Mouse (Mus musculus) CD4-positive, CD25-positive, alpha-beta regulatory T cell, adult 4 months (primary cell): ENCODE results near the gene Slc4a2. TPM values are rescaled to one million over a fixed set of nuclear protein-coding genes. Genes with fewer than 3 reads are reported as not detected.
"Not testable (repeated sequence)": the region's sequence is repeated elsewhere in the genome, so short reads cannot be mapped to it uniquely, and the experiment has no call there.

ENCODE experiments used
- ATAC-seq: one replicate; pipeline ENCODE4 v1.8.0; 2017
- polyA plus RNA-seq, 2 experiments: library from polyadenylated mRNA; unstranded; fragments of 100-300 nt; shearing (Covaris generic); gene quantifications; one replicate each; pipeline ENCODE4 v1.2.1; 2017

Slc4a2 gene
- polyA plus RNA-seq, 2 experiments from 2014 or later, result 13.5 to 22.6 TPM

DNA sequence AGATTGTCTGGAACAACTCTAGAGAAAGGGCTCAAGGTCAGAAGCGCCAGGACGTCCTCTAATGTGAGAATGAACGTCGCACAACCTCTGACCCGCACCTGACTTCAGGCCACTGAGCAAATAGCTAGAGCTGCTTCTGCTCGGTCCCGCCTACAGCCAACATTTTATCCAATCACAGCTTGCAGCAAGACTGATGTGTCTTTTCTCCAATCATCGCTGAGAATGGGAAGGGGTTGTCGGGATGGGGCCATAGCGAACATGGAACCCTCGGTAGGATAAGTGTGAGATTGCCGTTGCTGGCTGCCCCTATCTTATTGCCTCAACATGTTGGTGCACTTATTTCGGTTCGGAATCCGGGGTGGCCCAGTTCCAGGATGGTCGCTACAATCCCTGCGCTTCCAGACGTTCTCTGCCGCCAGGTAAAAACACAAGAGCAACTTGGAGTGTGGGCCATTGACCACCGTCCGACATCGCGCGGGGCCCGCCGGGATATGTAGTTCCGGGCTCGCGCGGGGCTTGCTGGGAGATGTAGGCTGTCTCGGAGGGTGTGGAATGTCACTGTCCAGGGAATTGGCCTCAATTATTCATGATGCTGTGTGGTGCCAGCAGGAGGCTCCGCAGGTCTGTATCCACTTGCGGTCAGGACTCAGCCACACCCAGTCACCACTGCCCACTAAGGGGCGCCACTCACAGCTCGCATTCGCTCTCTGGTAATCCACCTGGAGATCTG, 29.3 kb upstream of the Slc4a2 start:
- peak; percentile 88 for ATAC-seq

DNA sequence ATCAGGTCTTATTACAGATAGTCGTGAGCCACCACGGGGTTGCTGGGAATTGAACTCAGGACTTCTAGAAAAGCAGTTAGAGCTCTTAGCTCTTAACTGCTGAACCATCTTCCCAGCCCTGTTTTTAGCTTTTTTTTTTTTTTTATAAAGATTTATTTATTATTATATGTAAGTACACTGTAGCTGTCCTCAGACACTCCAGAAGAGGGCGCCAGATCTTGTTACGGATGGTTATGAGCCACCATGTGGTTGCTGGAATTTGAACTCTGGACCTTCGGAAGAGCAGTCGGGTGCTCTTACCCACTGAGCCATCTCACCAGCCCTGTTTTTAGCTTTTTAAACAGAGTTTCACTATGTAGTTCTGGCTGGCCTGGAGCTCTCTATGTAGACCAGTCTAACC, 27.4 kb upstream of the Slc4a2 start:
- ATAC-seq, result not testable (repeated sequence)

DNA sequence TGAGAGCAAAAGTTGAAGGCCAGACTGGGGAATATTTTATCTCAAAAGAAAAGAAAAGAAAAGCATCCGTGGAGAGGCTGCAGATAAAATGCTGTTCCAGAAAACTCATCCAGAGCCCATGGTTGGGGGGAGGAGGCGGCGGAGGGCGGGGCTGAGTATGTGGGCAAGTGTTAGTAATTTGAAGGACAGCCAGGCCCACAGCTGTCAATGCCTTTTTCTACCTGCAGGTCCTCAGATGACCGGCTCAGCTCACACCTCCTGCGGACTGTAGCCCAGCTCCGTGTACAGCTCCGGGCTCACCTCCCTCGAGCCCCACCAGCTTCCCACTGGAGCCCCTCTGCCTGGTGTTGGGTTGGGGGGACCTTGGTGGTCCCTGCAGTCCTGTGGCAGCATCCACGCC, 24.0 kb upstream of the Slc4a2 start:
- no peak for ATAC-seq

DNA sequence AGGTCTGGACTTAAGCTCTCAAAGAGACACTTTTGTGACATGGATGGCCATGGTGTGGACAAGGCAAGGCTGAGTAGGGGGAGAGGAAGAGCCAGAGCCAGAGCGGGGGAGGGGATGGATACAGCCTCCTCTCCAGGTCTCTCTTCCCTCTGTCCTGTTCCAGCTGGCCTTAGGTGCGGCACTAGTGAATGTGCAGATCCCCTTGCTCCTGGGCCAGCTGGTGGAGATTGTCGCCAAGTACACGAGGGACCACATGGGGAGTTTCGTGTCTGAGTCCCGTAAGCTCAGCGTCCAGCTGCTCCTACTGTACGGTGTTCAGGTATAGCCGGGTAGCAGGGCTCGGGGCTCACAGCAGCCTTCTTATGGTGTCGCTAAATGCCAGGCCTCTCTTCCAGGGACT, 23.3 kb upstream of the Slc4a2 start:
- ATAC-seq, result no peak

DNA sequence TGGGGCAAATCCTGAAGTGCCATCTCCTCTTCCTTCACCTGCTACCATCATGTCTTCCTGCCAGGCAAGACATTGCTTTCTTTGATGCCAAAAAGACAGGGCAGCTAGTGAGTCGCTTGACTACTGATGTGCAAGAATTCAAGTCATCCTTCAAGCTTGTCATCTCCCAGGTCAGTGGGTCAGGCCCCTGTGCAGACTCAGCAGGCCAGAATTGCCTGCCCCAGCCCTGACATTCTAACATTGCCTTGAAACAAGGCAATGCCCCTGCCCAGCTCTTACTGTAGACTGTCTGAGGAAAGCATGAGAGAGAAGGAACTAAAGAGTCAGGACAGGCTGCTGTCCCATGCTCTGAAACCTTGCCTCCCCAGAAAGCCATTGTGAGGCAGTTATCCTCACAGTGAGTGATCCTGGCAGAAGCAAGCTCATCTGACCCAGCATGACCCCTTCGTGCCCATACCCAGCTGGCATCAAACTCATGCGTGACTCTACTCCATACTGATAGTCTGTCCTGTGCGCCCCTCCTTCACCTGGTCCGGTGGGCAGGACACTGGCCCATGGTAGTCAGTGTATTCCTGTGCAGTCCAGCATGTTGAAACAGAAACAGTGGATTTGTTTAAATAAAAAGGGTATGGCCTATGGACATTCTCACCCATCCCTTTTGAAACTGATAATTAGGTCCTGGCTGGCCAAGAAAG, 22.6 kb upstream of the Slc4a2 start:
- ATAC-seq, result no peak

DNA sequence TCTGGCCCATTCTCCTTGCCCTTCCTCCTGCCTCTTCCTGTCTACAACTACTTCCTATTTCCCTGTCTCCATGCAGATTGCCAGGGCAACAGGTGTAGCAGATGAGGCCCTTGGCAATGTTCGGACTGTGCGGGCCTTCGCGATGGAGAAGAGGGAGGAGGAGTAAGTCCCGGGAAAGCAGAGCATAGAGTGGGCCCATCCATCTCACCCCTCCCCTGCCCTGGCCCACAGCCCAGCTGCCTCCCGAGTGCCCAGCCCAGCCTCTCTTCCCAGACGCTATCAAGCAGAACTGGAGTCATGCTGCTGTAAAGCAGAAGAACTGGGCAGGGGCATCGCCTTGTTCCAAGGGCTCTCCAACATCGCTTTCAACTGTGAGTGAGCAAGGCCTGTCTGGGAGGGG, 21.7 kb upstream of the Slc4a2 start:
- no peak for ATAC-seq

DNA sequence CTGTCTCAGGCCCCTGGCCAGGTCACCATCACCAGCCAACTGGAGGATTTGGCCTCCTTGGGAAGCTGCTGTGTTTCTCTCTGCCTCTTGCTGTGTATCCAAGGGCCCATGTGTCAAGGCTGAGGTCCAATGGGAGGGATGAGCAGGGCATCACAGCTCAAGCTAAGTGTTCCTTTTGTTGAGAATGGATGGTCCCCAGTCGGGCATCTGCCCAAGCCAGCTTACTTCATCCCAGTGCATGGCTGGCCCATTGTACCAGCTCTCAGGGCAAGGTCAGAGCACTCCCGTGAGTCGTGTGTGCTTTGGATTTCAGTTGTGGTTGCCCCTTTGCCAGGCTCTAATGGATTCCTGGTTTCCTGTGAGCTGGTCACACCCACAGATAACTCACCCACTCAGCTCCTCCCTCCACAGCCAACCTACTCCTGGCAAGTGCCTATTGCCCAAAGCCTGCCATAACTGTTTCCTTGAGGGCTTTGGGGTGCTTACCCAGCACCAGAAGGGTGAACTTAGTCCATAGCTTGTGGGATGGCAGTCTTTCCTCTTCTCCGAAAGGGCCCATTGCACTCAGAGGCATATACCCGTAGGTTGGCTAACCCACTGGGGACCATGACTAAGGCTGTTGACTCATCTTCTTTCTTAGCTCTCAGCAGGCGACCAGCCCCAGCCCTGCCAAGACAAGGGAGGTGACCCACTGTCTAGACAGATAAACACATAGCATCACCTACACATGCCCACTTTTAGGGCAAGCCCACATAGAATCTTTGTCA, 18.9 kb upstream of the Slc4a2 start:
- ATAC-seq, result no peak

DNA sequence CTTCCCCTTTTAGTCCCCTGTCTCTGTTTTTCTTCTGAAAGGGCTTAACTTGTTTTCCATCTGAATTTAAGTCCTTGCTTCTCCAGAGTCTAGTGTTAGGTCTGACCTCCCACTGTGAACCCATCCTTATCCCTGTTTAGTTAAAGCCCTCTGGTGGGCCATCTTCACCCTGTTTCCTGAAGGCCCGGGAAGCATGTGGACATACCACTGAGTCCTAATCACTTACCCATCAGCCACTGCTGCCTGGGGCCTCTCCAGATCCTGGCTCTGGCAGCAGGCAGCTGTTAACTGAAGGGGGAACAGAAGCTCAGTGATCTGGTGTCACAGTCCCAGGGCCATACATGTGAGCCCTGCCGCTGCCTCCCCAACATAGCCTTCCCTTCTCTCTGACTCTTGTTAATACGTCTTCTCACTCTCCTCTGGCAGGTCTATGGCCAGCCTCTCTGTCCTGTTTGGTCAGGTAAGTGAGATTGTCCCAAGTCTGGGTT, 18.2 kb upstream of the Slc4a2 start:
- no peak for ATAC-seq

DNA sequence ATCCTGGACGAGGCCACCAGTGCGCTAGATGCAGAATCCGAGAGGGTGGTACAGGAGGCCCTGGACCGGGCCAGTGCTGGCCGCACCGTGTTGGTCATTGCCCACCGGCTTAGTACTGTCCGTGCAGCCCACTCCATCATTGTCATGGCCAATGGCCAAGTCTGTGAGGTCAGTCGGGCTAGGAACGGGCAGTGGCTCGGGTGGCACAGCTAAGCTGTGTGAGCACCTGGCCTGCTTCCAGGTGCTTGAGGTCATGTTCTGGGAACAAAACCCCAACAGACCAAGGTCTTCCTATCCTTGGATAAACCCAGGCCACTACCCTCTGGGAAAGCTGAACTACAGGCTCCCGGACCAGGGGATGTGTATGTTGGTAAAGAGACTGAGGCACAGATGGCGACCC, 15.0 kb upstream of the Slc4a2 start:
- ATAC-seq, result no peak

DNA sequence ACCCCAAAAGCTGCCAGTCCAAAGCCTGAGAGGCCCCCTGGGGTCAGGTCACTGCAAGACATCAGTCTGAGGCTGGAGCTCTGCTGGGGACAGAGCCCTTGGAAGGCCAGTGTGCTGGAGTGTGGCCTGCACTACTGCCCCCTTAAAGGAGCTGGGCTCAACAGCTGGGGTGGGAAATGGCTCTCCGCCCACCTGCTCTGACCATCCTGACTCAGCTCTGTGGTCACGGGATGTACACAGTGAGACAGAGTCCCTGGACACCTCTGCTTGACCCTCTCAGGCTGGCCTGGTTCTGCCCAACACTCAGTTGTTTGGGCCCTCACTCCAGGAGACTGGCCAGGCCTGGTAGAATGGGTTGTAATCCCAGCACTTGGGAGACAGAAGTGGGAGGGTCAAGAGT, 14.2 kb upstream of the Slc4a2 start:
- ATAC-seq, result no peak

DNA sequence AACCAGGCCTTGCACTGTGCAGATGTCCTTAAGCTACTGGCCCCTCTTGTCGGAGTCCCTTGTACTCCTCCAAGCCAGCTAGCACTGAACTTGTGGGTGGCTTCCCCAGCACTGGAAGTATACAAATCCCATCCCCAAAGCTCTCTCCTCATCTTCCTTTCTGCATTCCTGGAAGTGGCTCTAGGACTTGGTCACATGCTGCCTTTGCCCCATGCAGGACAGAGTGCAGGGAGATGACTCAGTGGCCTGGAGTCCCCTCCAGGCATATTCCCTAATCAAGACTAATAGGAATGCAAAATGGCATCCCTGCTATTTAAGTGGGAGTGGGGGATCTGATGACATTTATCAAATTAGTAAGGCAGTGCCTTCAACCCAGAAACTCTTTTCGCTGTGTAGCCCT, 11.6 kb upstream of the Slc4a2 start:
- ATAC-seq, result no peak

DNA sequence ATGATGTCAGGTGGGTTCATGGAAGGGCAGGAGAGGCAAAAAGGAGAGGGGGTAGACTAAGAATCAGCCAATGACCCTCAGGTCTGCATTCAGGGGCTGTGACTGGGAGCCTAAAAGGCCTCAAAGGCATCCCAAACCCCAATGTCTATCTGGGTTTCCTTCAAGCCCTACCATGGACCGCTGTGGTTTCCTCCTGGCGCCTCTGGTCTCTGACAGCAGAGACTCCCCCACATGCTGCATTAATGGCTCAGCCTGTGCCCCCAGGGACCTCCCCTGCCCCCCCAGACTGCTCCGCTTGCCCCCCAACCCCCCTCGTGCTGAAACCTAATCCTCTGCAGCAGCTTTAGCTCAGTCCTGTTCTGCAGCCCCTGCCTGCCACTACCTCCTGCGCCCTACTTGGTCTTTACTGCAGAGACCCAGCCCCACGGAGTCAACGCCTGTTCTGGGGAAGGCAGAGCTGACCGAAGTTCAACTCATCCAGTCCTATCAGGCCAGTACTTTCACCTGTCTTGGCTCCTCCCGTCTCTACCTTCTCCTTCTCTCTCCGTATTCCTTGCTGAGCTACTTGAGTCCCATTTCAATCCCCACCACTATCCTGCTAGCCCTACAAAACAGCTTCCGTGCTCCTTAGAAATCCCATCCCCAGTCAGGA, 10.5 kb upstream of the Slc4a2 start, which contains the start of gene Asic3:
Gene Asic3 (plus strand): TSS at position 351 of the 652 bp plus-strand sequence.
- ATAC-seq, result no peak

DNA sequence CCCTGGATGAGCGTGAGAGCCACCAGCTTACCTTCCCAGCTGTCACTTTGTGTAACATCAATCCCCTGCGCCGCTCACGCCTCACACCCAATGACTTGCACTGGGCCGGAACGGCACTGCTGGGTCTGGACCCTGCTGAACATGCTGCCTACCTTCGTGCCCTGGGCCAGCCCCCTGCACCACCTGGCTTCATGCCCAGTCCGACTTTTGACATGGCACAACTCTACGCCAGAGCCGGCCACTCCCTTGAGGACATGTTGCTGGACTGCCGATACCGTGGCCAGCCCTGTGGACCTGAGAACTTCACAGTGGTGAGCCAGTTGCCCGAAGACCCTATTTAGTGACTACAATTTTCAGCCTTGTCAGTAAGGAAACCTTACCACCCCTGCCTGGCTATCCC, 9.7 kb upstream of the Slc4a2 start:
- ATAC-seq, result no peak

DNA sequence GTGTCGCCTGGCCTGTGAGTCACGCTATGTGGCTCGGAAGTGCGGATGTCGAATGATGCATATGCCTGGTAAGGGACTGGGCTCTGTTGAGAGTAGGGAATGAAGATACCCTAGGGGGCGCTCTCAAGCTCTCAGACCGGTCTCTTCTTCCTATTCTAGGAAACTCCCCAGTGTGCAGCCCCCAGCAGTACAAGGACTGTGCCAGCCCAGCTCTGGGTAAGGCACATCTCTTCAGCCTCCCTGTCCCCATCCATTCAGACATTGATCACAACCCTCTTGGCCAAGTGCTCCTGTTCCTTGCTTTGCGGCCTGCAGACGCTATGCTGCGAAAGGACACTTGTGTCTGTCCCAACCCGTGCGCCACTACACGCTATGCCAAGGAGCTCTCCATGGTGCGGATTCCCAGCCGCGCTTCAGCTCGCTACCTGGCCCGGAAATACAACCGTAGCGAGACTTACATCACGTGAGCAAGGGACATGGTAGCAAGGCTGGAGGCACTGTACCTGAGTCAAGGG, 7.4 kb upstream of the Slc4a2 start:
- ATAC-seq, result peak; percentile 92

DNA sequence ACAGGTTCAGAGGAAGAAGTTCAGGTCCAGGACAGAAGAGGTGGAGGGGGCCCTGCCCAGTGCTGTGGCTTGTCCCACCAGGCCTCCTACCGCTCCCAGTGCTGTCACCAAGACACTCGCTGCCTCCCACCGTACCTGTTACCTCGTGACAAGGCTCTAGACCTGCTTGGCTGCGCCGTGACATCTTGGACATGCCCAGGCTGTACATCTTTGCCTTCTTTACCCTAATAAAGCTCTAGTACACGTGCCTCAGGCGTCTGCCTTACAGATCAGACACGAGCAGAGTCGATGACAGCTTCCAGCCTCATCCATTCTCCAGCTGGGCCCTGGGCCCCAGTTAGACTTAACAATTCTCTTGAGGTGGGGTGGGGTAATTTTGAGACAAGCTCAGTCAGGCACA, 6.0 kb upstream of the Slc4a2 start:
- ATAC-seq, result no peak

DNA sequence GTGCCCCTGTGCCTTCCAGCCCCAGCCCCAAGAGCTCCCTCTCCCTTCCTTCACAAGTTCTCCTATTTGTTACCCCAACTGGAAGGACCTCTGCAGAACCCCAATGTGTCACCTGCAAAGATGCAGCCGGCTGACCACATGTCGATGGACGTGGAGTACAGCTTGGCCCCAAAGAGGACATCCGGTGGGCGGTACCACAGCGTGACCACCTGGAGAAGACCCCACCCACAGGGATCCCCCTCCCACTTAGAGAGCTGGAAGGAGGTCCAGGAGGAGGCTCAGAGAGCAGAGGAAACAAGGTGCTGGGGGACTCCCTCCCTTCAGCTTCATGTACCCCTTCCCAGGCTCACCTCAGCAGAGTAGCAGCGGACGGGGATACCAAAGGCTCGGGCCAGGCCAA, 3.3 kb upstream of the Slc4a2 start:
- ATAC-seq, result no peak

DNA sequence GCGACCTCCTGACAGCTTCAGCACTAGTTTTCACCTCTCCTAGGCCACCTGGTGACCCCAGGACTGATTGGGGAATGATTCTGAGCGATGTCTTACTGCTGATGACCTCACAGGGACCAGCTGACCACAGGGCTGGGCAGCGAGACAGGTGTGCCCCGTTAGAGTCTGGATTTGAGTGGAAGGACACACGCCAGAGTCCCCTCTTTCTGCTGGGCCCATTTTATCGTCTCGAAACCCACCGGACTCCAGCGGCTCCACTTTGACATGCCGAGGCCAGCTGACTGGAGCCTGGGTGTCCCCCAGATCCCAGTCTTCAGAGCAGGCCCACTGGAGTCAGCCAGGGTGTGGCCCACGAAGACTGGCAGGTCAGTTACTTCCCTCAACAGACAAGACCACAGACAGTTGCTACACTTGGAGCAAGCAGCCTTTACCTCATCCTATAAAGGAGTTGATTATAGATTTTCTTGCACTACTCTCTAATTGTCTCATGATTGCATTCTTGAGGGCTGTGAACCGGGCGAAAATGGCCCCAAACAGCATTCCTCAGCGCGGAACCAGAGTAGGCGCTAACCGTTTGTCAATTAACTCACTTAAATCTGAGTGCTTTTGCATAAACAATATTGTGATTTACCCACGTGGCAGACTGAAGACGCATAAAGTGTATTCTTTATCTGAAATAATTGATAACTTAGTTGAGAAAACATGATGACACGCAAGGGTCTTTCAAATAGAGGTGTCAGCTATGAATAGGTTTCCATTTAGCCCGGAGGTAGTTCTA, 556 bp downstream of the Slc4a2 start:
- ATAC-seq, result no peak

DNA sequence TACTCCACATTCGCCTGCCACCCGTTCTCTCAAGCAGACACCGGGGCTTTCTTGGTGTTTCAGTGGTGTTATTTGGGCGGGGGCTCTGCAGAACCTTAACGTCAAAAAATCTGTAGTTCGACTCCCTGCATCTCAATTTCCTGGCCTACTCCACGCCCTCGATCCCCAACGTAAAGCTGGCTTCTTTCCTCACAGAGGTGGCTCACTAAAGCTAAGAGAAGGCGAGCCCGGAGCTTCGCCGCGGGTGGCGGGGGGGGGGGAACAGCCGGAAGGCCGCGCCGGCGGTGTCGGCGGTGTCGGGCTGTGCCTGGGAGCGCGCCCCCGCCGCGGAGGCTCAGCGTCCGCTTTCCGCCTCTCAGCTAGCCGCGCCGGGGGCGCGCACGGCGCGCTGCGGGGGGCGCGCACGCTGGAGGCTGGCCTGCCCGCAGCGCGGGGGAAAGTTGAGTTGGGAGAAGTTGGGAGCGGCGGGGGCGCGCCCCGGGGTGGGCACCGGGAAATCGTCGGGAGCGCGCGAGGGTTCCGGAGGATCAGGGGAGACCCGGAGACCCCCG, 1.3 kb downstream of the Slc4a2 start:
- ATAC-seq, result peak; percentile 46

DNA sequence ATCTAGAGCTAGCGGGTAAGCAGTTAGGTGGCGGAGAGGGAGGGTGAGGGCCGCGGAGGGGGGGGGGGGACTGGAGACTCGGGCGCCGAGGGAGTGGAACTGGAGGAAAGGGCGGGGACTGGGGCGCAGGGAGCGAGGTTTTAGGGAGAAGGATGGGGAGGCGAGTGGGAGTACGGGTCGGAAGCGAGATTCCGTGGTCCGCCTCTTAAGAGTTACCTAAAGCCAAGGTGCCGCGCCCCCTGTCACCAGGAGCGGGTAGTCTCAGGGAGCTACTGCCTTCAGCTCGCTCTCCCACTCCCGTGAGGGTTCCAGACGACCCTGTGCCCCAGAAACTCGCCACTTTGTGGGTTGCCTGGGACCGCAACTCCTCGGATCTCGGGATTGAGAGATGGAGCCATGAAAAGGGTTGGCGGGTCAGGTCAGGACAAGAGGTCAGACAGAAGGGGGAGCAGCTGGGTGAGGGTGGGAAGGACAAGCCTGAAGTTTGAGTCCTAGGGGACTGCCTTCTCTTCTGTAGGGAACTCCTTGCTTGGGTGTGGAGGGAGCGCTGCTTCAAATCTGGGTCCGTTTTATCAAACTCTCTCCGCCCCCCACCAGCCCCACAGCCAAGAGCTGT, 1.9 kb downstream of the Slc4a2 start:
- no peak for ATAC-seq

DNA sequence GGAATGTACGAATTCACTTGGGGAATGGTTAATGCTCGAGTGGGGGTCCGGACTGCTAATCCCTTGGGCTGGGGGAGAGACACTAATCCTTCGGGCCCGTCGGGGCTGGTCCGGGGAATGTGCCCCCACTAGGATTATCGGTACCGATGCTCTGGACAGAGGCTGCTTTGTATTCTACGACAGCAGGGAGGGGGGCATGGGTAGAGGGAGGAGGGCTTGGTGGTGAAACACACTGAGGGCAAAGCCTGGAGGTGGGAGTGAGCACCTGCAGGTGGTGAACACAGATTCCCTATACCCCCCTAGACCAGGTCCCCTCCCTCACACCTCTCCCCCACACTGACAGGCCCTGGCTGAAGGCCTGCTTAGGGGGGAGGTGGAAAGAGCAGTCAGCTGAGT, 2.4 kb downstream of the Slc4a2 start:
- no peak for ATAC-seq
